Mouse (Mus musculus): ENCODE measurements around the gene Spg21. TPM values are rescaled to one million over a fixed set of nuclear protein-coding genes. Genes with fewer than 3 reads are reported as not detected.
A peak's percentile ranks its signal among the peaks of the same experiment; 100 is the strongest.

Spg21 gene
- 114 and 116 TPM in 2 replicates for polyA plus RNA-seq (2014; fragmentation: Nextera tagmentation; extraction: Ambion mirVana)

DNA sequence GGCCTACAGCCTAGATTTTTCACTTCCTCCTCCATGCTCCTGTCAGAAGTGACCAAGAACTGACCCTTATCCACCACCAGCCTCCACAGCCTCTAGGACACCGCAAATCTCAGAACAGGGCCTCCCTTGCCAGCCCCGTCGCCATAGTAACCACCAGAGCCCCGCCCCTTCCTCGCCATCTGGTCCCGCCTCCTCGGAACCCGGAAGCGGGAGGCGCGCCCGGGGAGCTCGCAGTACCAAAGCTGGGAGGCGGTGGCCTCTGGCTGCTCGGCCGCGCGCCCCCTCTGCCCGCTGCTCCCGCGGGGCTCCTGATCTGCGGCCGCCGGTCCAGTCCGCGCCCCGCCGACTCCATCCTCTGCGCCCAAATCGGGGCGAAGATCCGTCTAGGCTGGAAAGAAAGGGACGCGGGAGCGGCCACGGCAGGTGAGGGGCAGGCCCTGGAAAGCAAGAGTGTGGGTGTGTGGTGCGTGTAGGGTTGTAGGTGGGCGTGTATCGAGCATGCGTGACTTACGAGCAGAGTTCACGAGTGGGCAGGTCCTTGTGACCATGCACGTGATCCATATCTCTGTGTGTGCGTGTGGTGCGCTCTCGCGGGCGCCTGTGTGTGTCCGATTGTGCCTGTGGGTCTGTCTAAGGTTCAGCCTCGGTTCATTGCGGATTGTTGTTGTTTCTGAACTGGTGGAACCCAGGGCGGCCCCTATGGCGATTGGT is at the start of gene Spg21:
Gene Spg21 (plus strand): TSS at position 216 of the 711 bp plus-strand sequence.
- peak; percentile 98 for ATAC-seq (ENCODE audit: low FRiP score, low TSS enrichment)
- Histone ChIP-seq H3K9ac (ENCODE audit: low read depth, low read length) (peak within 1 kb of the TSS; percentile 84), H3K9me3 (ENCODE audit: control insufficient read depth, low read length) (no peaks in the 10 kb centered on the region), H3K36me3 (ENCODE audit: control insufficient read depth, insufficient read depth, low read length) (peaks cover 1% of the 10 kb centered on the region; the same call in 1 of the 2 replicates), H3K4me1 (ENCODE audit: control insufficient read depth, insufficient read depth, low read length) (peaks cover 15% of the 10 kb centered on the region), H3K27ac (ENCODE audit: low read depth, low read length) (peak within 1 kb of the TSS; percentile 86), H3K4me3 (ENCODE audit: low read length) (peak within 1 kb of the TSS; percentile 96), H3K27me3 (ENCODE audit: control insufficient read depth, insufficient read depth, low read length) (no peaks in the 10 kb centered on the region), H3K4me2 (replicated peaks; ENCODE audit: low read depth, low read length) (peak within 1 kb of the TSS; percentile 67)
- under 1% methylated on average over 53 of the region's 53 CpGs for WGBS

DNA sequence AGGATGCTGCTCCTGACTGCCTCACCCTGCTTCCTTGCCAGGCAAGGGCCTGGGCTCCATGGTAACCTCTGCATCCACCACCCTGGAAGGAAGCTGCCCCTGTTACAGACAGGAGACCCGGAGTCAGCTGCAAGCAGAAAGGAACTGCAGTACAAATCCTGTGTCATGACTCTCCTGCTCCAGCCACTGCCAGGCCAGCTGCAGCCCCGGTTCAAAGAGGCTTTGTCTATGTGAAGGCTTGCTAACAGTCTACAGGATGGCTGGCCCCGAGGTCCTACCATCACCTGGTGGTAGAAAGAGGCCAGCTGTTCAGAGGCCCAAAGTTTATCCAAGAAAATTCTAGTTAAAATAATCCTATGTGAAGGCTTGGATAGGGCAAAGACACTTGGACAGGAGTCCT is 49.4 kb upstream of the Spg21 start:
- H3K4me3 ChIP-seq (ENCODE audit: low read length) = no peak overlapping the region
- ATAC-seq (ENCODE audit: low FRiP score, low TSS enrichment) = no peak
- no peaks in the 10 kb centered on the region for H3K4me1 ChIP-seq (ENCODE audit: control insufficient read depth, insufficient read depth, low read length)
- no peak overlapping the region for H3K9ac ChIP-seq (ENCODE audit: low read depth, low read length)
- no peaks in the 10 kb centered on the region for H3K36me3 ChIP-seq (ENCODE audit: control insufficient read depth, insufficient read depth, low read length)
- H3K4me2 ChIP-seq (replicated peaks; ENCODE audit: low read depth, low read length) = no peak overlapping the region
- no peak overlapping the region for H3K27ac ChIP-seq (ENCODE audit: low read depth, low read length)
- no peaks in the 10 kb centered on the region for H3K27me3 ChIP-seq (ENCODE audit: control insufficient read depth, insufficient read depth, low read length)
- WGBS = 77% methylated on average over 3 of the region's 3 CpGs
- no peaks in the 10 kb centered on the region for H3K9me3 ChIP-seq (ENCODE audit: control insufficient read depth, low read length)

DNA sequence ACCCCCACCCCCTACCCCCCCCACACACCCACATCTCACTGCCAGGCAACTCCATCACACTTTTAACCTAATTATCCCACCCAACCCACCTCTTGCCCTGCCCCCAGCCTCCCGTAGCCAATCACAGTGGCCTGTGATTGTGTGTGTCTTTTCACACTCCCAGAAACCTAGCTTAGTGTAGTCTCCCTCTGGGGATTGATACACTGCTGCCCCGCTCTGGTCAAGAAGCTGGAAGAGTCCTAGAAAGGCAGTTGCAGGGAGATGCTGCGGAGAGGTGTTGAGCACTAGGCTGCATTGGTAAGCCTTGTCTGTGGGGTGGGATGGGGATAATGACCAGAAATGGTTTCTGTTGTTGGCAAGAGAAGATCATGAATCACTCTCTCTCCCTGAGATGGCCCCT is 43.0 kb upstream of the Spg21 start:
- Histone ChIP-seq H3K4me3 (ENCODE audit: low read length) (no peak overlapping the region), H3K27me3 (ENCODE audit: control insufficient read depth, insufficient read depth, low read length) (no peaks in the 10 kb centered on the region), H3K27ac (ENCODE audit: low read depth, low read length) (no peak overlapping the region), H3K9me3 (ENCODE audit: control insufficient read depth, low read length) (no peaks in the 10 kb centered on the region), H3K9ac (ENCODE audit: low read depth, low read length) (no peak overlapping the region), H3K4me2 (replicated peaks; ENCODE audit: low read depth, low read length) (no peak overlapping the region), H3K36me3 (ENCODE audit: control insufficient read depth, insufficient read depth, low read length) (no peaks in the 10 kb centered on the region), H3K4me1 (ENCODE audit: control insufficient read depth, insufficient read depth, low read length) (no peaks in the 10 kb centered on the region)
- no peak for ATAC-seq (ENCODE audit: low FRiP score, low TSS enrichment)
- 19% methylated on average over 3 of the region's 3 CpGs for whole genome bisulfite sequencing

DNA sequence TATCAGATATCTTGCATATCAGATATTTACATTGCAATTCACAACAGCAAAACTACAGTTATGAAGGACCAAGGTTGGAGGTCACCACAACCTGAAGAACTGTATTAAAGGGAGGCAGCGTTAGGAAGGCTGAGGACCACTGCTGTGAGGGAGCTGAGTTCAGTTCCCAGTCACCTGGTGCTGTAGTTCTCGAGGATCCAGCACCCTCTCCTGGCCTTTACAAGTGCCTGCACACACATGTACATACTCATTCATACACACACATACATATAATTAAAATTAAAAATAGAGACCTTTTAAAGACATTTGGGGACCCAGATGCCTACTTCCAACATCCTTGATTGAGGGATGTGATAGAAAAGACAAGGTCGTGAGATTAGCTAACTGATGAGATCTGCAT is 41.1 kb upstream of the Spg21 start:
- 68% methylated on average over 3 of the region's 3 CpGs for WGBS
- H3K27ac ChIP-seq (ENCODE audit: low read depth, low read length) = no peak overlapping the region
- no peak overlapping the region for H3K4me2 ChIP-seq (replicated peaks; ENCODE audit: low read depth, low read length)
- H3K9me3 ChIP-seq (ENCODE audit: control insufficient read depth, low read length) = no peaks in the 10 kb centered on the region
- no peaks in the 10 kb centered on the region for H3K36me3 ChIP-seq (ENCODE audit: control insufficient read depth, insufficient read depth, low read length)
- no peaks in the 10 kb centered on the region for H3K4me1 ChIP-seq (ENCODE audit: control insufficient read depth, insufficient read depth, low read length)
- no peaks in the 10 kb centered on the region for H3K27me3 ChIP-seq (ENCODE audit: control insufficient read depth, insufficient read depth, low read length)
- ATAC-seq (ENCODE audit: low FRiP score, low TSS enrichment) = no peak
- no peak overlapping the region for H3K9ac ChIP-seq (ENCODE audit: low read depth, low read length)
- no peak overlapping the region for H3K4me3 ChIP-seq (ENCODE audit: low read length)

DNA sequence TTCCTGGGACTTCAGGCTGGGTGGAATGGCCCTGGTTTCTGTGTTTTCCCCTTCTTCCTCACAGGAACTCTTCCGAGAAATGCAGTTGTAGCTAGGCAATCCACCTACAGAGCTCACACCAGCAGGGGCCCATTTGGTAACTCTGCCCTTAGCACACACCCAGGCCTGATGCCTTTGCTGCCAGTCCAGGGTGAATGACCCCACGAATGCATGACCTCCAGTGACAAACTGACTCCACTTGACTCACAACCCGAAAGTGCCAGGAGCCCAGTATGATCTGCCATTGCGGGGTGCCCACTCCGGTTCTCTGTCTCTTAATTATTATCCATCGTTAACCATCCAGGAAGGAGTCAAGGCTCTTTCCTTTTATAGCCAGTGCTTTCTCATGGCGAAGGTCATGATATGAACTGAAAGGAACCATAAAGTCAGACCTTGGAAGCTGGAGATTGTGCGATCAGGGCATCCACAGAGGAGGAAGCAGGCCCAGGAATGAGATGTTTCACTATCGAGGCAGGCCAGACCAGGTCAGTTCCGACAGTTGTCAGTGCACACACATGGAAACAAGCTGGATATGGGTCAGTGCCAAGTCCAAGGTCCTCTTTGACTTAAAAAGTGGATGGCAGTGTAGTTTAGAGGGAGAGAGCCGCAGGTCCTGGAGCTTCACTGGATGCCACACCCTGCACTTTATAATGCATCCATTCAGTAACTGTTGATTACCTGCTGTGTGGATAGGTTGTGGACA is 37.8 kb upstream of the Spg21 start, which contains the start of gene Slc51b:
Gene Slc51b (minus strand): TSS at position 196 of the 742 bp plus-strand sequence.
- Histone ChIP-seq H3K9ac (ENCODE audit: low read depth, low read length) (no peak within 1 kb of the TSS), H3K27me3 (ENCODE audit: control insufficient read depth, insufficient read depth, low read length) (no peaks in the 10 kb centered on the region), H3K36me3 (ENCODE audit: control insufficient read depth, insufficient read depth, low read length) (no peaks in the 10 kb centered on the region), H3K4me3 (ENCODE audit: low read length) (no peak within 1 kb of the TSS), H3K4me2 (replicated peaks; ENCODE audit: low read depth, low read length) (no peak within 1 kb of the TSS), H3K9me3 (ENCODE audit: control insufficient read depth, low read length) (no peaks in the 10 kb centered on the region), H3K27ac (ENCODE audit: low read depth, low read length) (no peak within 1 kb of the TSS), H3K4me1 (ENCODE audit: control insufficient read depth, insufficient read depth, low read length) (no peaks in the 10 kb centered on the region)
- ATAC-seq (ENCODE audit: low FRiP score, low TSS enrichment) = no peak
- 76% methylated on average over 11 of the region's 11 CpGs for WGBS

DNA sequence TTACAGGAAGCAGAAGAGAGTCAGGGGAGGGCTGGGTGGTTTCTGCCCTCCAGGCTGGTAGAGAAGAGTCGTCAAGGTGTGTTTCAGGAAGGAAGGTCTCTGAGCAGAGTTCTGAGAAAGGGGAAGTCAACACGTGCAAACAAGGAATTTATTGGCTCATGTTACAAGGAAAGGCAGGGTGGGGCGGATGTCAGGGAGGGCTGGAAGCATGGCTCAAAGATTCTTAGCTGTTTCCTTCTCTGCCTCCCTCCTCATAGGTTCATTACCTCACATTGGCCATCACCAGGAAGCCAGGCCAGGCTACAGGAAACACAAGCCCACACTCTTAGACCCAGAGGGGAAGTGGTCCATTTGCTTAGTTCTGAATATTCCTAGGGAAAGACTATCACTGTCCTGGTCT is 36.4 kb upstream of the Spg21 start:
- H3K4me1 ChIP-seq (ENCODE audit: control insufficient read depth, insufficient read depth, low read length) = no peaks in the 10 kb centered on the region
- H3K27ac ChIP-seq (ENCODE audit: low read depth, low read length) = no peak overlapping the region
- no peaks in the 10 kb centered on the region for H3K27me3 ChIP-seq (ENCODE audit: control insufficient read depth, insufficient read depth, low read length)
- H3K4me2 ChIP-seq (replicated peaks; ENCODE audit: low read depth, low read length) = no peak overlapping the region
- no peak overlapping the region for H3K4me3 ChIP-seq (ENCODE audit: low read length)
- ATAC-seq (ENCODE audit: low FRiP score, low TSS enrichment) = no peak
- H3K36me3 ChIP-seq (ENCODE audit: control insufficient read depth, insufficient read depth, low read length) = no peaks in the 10 kb centered on the region
- no peaks in the 10 kb centered on the region for H3K9me3 ChIP-seq (ENCODE audit: control insufficient read depth, low read length)
- WGBS = 18% methylated on average over 3 of the region's 3 CpGs
- H3K9ac ChIP-seq (ENCODE audit: low read depth, low read length) = no peak overlapping the region

DNA sequence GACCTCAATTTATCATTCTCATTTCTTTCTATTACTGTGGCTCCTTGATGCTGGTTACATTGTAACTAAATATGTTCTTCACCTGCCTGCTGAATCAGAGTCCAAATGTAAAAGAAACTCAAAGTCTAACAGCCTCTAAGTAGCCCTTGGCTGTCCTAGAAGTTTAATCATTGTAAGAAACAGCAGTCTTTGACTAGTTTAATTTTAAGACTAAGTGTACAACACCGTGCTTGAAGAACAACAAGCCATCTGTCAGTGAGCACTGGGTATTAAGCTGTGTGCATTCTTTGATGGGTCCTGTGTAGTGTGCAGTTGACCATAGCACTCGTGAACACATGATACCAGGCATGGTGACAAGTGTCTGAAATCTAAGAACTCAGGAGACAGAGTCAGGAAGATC is 33.2 kb upstream of the Spg21 start:
- ATAC-seq (ENCODE audit: low FRiP score, low TSS enrichment) = no peak
- Histone ChIP-seq H3K9me3 (ENCODE audit: control insufficient read depth, low read length) (no peaks in the 10 kb centered on the region), H3K4me2 (replicated peaks; ENCODE audit: low read depth, low read length) (no peak overlapping the region)

DNA sequence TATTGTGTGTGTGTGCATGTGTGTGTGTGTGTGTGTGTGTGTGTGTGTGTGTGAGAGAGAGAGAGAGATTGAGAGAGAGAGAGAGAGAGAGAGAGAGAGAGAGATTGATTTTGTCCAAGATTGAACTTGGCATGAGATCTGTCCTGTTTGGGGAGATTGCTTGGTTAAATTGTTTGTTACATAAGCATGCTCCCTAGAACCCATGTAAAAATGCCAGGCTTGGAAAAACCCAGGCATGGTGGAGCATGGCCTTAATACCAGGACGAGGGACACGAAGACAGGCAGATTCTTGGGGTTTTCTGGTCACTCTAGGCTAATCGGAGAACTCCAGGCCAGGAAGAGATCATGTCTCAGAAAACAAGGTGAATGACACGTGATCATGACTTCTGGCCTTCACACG is 32.7 kb upstream of the Spg21 start:
- Histone ChIP-seq H3K4me3 (ENCODE audit: low read length) (no peak overlapping the region), H3K9ac (ENCODE audit: low read depth, low read length) (no peak overlapping the region), H3K27ac (ENCODE audit: low read depth, low read length) (no peak overlapping the region), H3K27me3 (ENCODE audit: control insufficient read depth, insufficient read depth, low read length) (no peaks in the 10 kb centered on the region), H3K36me3 (ENCODE audit: control insufficient read depth, insufficient read depth, low read length) (no peaks in the 10 kb centered on the region), H3K4me2 (replicated peaks; ENCODE audit: low read depth, low read length) (no peak overlapping the region), H3K4me1 (ENCODE audit: control insufficient read depth, insufficient read depth, low read length) (no peaks in the 10 kb centered on the region), H3K9me3 (ENCODE audit: control insufficient read depth, low read length) (no peaks in the 10 kb centered on the region)
- no peak for ATAC-seq (ENCODE audit: low FRiP score, low TSS enrichment)
- 89% methylated on average over 5 of the region's 5 CpGs for WGBS

More for the DNA sequence above, 33.2 kb upstream of the Spg21 start:
- no peaks in the 10 kb centered on the region for H3K4me1 ChIP-seq (ENCODE audit: control insufficient read depth, insufficient read depth, low read length)
- no peaks in the 10 kb centered on the region for H3K36me3 ChIP-seq (ENCODE audit: control insufficient read depth, insufficient read depth, low read length)
- no peak overlapping the region for H3K4me3 ChIP-seq (ENCODE audit: low read length)
- H3K27me3 ChIP-seq (ENCODE audit: control insufficient read depth, insufficient read depth, low read length) = no peaks in the 10 kb centered on the region
- WGBS = 39% methylated on average over 2 of the region's 2 CpGs
- H3K9ac ChIP-seq (ENCODE audit: low read depth, low read length) = no peak overlapping the region
- no peak overlapping the region for H3K27ac ChIP-seq (ENCODE audit: low read depth, low read length)

DNA sequence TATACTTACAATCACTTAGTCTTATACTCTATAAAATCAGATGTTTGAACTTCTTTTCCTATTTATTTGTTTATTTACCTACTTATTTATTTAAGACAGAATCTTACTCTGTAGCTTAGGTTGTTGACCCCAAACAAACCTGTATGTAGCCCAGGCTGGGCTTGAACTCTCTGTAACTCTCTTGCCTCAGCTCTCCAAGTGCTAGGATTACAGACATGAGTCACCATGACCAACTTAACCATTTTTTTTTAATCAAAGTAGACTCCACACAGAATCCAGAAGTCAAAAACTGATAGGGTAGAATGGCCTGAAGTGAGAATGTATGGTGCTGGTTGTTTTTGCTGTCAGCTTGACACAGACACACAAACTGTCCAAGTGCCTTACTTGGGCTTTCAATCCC is 30.3 kb upstream of the Spg21 start:
- Histone ChIP-seq H3K4me3 (ENCODE audit: low read length) (no peak overlapping the region), H3K27ac (ENCODE audit: low read depth, low read length) (no peak overlapping the region), H3K9me3 (ENCODE audit: control insufficient read depth, low read length) (no peaks in the 10 kb centered on the region), H3K9ac (ENCODE audit: low read depth, low read length) (no peak overlapping the region), H3K4me1 (ENCODE audit: control insufficient read depth, insufficient read depth, low read length) (no peaks in the 10 kb centered on the region), H3K4me2 (replicated peaks; ENCODE audit: low read depth, low read length) (no peak overlapping the region), H3K27me3 (ENCODE audit: control insufficient read depth, insufficient read depth, low read length) (no peaks in the 10 kb centered on the region), H3K36me3 (ENCODE audit: control insufficient read depth, insufficient read depth, low read length) (no peaks in the 10 kb centered on the region)
- no peak for ATAC-seq (ENCODE audit: low FRiP score, low TSS enrichment)
